Mouse (Mus musculus) hindbrain, embryonic 12.5 days (tissue): Measurements from ENCODE around the gene Apobec3. TPM values are rescaled to one million over a fixed set of nuclear protein-coding genes. Genes with fewer than 3 reads are reported as not detected.

Experiments
- ATAC-seq: fragments of 200-750 bp; cut with Nextera tagmentation; 2 replicates; pipeline ENCODE4 v1.8.0; 2017; ENCODE audit warnings: moderate TSS enrichment; ENCODE audit not compliant: low FRiP score
- H3K27ac ChIP-seq: fragments of 300-500 bp; sonication (generic); 2 replicates; pipeline ENCODE4 v1.5.1; 2016; ENCODE audit warnings: mild to moderate bottlenecking
- H3K27me3 ChIP-seq: fragments of 300-500 bp; sonication (generic); 2 replicates; pipeline ENCODE4 v1.6.1; 2016; ENCODE audit warnings: mild to moderate bottlenecking
- H3K36me3 ChIP-seq: fragments of 300-500 bp; sonication (generic); 2 replicates; pipeline ENCODE4 v1.6.1; 2016; ENCODE audit warnings: mild to moderate bottlenecking
- H3K4me1 ChIP-seq: fragments of 300-500 bp; sonication (generic); 2 replicates; pipeline ENCODE4 v1.6.1; 2016
- H3K4me2 ChIP-seq: fragments of 300-500 bp; sonication (generic); replicated peaks from 2 replicates; pipeline ENCODE4 v1.6.1; 2016; ENCODE audit warnings: mild to moderate bottlenecking
- H3K4me3 ChIP-seq: fragments of 300-500 bp; sonication (generic); 2 replicates; pipeline ENCODE4 v1.5.1; 2016; ENCODE audit warnings: mild to moderate bottlenecking
- H3K9ac ChIP-seq: fragments of 300-500 bp; sonication (generic); 2 replicates; pipeline ENCODE4 v1.6.1; 2016; ENCODE audit warnings: mild to moderate bottlenecking, moderate library complexity
- H3K9me3 ChIP-seq: fragments of 300-500 bp; sonication (generic); replicated peaks from 2 replicates; pipeline ENCODE4 v1.6.1; 2016; ENCODE audit warnings: mild to moderate bottlenecking
- WGBS: fragments of 180-500 bp; shearing (Covaris S2); methylation state at CpG from one replicate; pipeline ENCODE4 v1.1.7; 2016; 5-methylcytosine and 5-hydroxymethylcytosine counted together
- polyA plus RNA-seq: library from polyadenylated mRNA; unstranded; fragments of >200 nt; fragmentation: Nextera tagmentation; extraction: Ambion mirVana; gene quantifications from 2 replicates; pipeline ENCODE4 v1.2.1, GENCODE M21; 2016

Gene Apobec3
- polyA plus RNA-seq, 1 experiment from 2014 or later, result 8.6 TPM

DNA sequence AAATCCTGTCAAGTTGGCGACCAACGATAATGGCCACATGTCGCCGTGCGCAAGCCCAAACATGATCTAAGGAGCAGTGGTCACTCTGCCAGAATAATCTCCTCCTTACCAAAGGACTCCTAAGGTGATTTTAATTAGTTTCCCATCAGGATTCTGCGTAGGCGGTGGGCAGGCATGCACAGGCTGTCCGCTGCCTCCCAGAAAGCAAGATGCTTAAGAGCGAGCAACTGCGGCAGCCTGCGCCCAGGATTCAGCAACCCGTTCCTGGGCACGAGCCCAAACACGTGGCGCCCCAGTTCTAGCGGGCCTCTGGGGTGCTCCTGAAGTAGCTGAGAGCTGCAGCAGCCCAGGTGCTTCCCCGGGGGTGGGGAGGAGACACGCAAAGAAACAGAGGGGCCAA lies 71.2 kb downstream of the Apobec3 start:
- 89% methylated on average over 18 of the region's 18 CpGs for WGBS
- Histone ChIP-seq H3K9ac (no peak overlapping the region), H3K36me3 (no peaks in the 10 kb centered on the region), H3K4me3 (no peak overlapping the region), H3K27me3 (no peaks in the 10 kb centered on the region), H3K4me2 (no peak overlapping the region), H3K27ac (no peak overlapping the region), H3K4me1 (peaks cover 7% of the 10 kb centered on the region), H3K9me3 (no peaks in the 10 kb centered on the region)
- ATAC-seq, result no peak

DNA sequence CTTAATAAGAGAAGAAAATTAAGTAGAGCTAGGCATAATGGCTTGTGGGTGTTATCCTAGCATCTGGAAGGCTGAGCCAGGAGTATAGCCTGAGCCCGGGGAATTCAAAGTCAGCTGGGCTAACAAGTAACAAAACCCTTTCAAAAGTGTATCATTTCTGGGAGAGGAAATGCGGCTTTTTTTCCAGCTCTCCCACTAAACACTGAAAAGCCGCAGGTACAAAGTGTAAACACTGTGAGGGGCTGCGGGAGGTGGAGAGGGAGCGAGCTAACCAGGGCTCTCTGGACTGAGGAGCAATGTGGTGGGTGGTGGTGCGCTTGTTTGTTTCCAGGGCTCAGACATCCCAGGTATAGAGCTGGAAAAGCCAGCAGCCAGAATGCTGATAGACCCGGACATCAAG lies 72.9 kb downstream of the Apobec3 start:
- Histone ChIP-seq H3K4me1 (peaks cover 7% of the 10 kb centered on the region), H3K9ac (no peak overlapping the region), H3K27ac (no peak overlapping the region), H3K4me2 (no peak overlapping the region), H3K9me3 (no peaks in the 10 kb centered on the region), H3K36me3 (no peaks in the 10 kb centered on the region), H3K27me3 (no peaks in the 10 kb centered on the region), H3K4me3 (no peak overlapping the region)
- WGBS, result 94% methylated on average over 7 of the region's 7 CpGs
- ATAC-seq, result no peak

Other genes with a start within 250 kb of the Apobec3 start
- gene Fam227a, start 232.7 kb upstream of the Apobec3 start, polyA plus RNA-seq, result 5.5 and 5.9 TPM in 2 replicates
- 63.7 and 69.0 TPM in 2 replicates for gene Cby1, start 232.5 kb upstream of the Apobec3 start, polyA plus RNA-seq
- 239 and 249 TPM in 2 replicates for gene Tomm22, start 220.8 kb upstream of the Apobec3 start, polyA plus RNA-seq
- gene Josd1, start 203.7 kb upstream of the Apobec3 start, polyA plus RNA-seq, result 29.0 and 29.7 TPM in 2 replicates
- gene Gtpbp1, start 200.8 kb upstream of the Apobec3 start, polyA plus RNA-seq, result 41.4 and 45.5 TPM in 2 replicates
- 8.0 and 8.2 TPM in 2 replicates for gene Sun2, start 149.1 kb upstream of the Apobec3 start, polyA plus RNA-seq
- gene Dnal4, start 113.8 kb upstream of the Apobec3 start, polyA plus RNA-seq, result 76.8 and 78.1 TPM in 2 replicates
- gene Nptxr, start 86.9 kb upstream of the Apobec3 start, polyA plus RNA-seq, result 13.1 TPM in 2 replicates
- 0.61 TPM in 1 of 2 replicates, not detected in the other for gene Npcd, start 57.4 kb upstream of the Apobec3 start, polyA plus RNA-seq
- gene Cbx6, start 57.0 kb upstream of the Apobec3 start, polyA plus RNA-seq, result 34.7 and 38.0 TPM in 2 replicates
- 3.1 and 4.2 TPM in 2 replicates for gene Cbx7, start 79.5 kb downstream of the Apobec3 start, polyA plus RNA-seq
- 2.5 and 3.2 TPM in 2 replicates for gene Pdgfb, start 123.3 kb downstream of the Apobec3 start, polyA plus RNA-seq
- gene Syngr1, start 199.7 kb downstream of the Apobec3 start, polyA plus RNA-seq, result 11.6 and 14.3 TPM in 2 replicates
- 642 and 670 TPM in 2 replicates for gene Rpl3, start 200.2 kb downstream of the Apobec3 start, polyA plus RNA-seq
- gene Tab1, start 241.5 kb downstream of the Apobec3 start, polyA plus RNA-seq, result 42.1 and 44.0 TPM in 2 replicates